Mouse (Mus musculus) ovary, postnatal 10 days (tissue): ENCODE measurements at regions not wholly inside any gene's neighbourhood (a gene's known extent, or its start where the extent isn't known, plus 50 kb on each side); places are given as distances from the start of the nearest gene placed in this dataset.
"Not testable (repeated sequence)": the region's sequence is repeated elsewhere in the genome, so short reads cannot be mapped to it uniquely, and the experiment has no call there.

Experiments used
- DNase-seq: peaks from one replicate; pipeline ENCODE4 v3.0.0; 2022; ENCODE audit warnings: low spot score

- no peak for DNase-seq
Observed at GRCm38 (mm10) chr9:9342456-9343185, 103.7 kb upstream of the Arhgap42 start.

GRCm38 (mm10) chr9:9318624-9319023 is 79.7 kb upstream of the Arhgap42 start:
- no peak for DNase-seq

- DNase-seq = no peak
Observed at GRCm38 (mm10) chr9:9316021-9316420, 77.1 kb upstream of the Arhgap42 start.

GRCm38 (mm10) chr9:9312274-9312673 is 73.4 kb upstream of the Arhgap42 start:
- DNase-seq = no peak

GRCm38 (mm10) chr9:9311627-9312265 is 72.8 kb upstream of the Arhgap42 start:
- no peak for DNase-seq

- DNase-seq = not testable (repeated sequence)
Observed at GRCm38 (mm10) chr9:9311040-9311583, 72.2 kb upstream of the Arhgap42 start.

GRCm38 (mm10) chr9:9290767-9291166 is 51.9 kb upstream of the Arhgap42 start:
- no peak for DNase-seq

GRCm38 (mm10) chr9:9289570-9289969 is 50.7 kb upstream of the Arhgap42 start:
- DNase-seq = no peak
